Comparison of ENCODE assay signal across 22 mouse cellular contexts in genomic region chr9:77950841-77951475, GRCm38 (mm10). TPM values are rescaled to one million over a fixed set of nuclear protein-coding genes. Genes with fewer than 3 reads are reported as not detected.
DNase-seq lines count a peak whose midpoint lies in the region; ATAC-seq and TF ChIP-seq lines count a peak whose summit lies in the region.
"Had no signal": no experiment of that assay in that cellular context is flagged by ENCODE, and none has a peak within 500 bp of the region (broad histone marks: within the 10 kb centered on the region; RNA-seq: fewer than 3 reads in every experiment).

No protein-coding gene starts in this region.

- no peak for TF ChIP-seq CTCF in liver, postnatal 0 days (IDR thresholded peaks at IDR 0.05; ENCODE audit: low read depth)
- TF ChIP-seq CTCF in cerebellum, adult 2 months (IDR thresholded peaks at IDR 0.05; ENCODE audit: borderline replicate concordance, insufficient read depth, low read depth, low read length) = no peak

- H3K4me3 ChIP-seq in embryonic facial prominence, embryonic 13.5 days = no peak overlapping the region
- no peak overlapping the region for H3K4me3 ChIP-seq in embryonic facial prominence, embryonic 10.5 days
- H3K4me3 ChIP-seq in liver, postnatal 0 days (ENCODE audit: low read depth, low read length) = no peak overlapping the region
- H3K4me3 ChIP-seq in liver, embryonic 12.5 days = no peak overlapping the region
- no peak overlapping the region for H3K4me3 ChIP-seq in cerebellum, adult 2 months (replicated peaks; ENCODE audit: insufficient read depth, low read depth, low read length)
- H3K4me3 ChIP-seq: forebrain, embryonic 10.5 days; heart, adult 2 months; heart, embryonic 13.5 days; limb, embryonic 13.5 days; liver, embryonic 15.5 days; midbrain, embryonic 12.5 days had no signal

- no peak for TF ChIP-seq POLR2A in cerebellum, adult 2 months (IDR thresholded peaks at IDR 0.05; ENCODE audit: borderline replicate concordance, insufficient read depth, low read length)

- peak; percentile 72 for TF ChIP-seq EP300 in liver, postnatal 0 days (IDR thresholded peaks at IDR 0.05; ENCODE audit: low read depth)

- DNase-seq in embryonic facial prominence, embryonic 10.5 days (ENCODE audit: low spot score) = no peak
- no peak for DNase-seq in liver, postnatal 0 days
- DNase-seq in cerebellum, adult 2 months = peak; percentile 67 to 72
- peak; percentile 53 to 68 for DNase-seq in cerebellum, postnatal 25 days
- DNase-seq in spleen, postnatal 10 days (ENCODE audit: low spot score in 2 of 2) = no peak
- DNase-seq: adrenal gland, postnatal 10 days; gastrocnemius, postnatal 36 days; heart, adult 2 months; heart, postnatal 14 days; kidney, adult 9 months; kidney, postnatal 4 days; thymus, postnatal 14 days had no signal

- no peaks in the 10 kb centered on the region for H3K27me3 ChIP-seq in embryonic facial prominence, embryonic 13.5 days
- no peaks in the 10 kb centered on the region for H3K27me3 ChIP-seq in embryonic facial prominence, embryonic 10.5 days (replicated peaks; ENCODE audit: low read depth, poor library complexity, severe bottlenecking)
- H3K27me3 ChIP-seq in liver, postnatal 0 days (ENCODE audit: insufficient read depth, low read length) = no peaks in the 10 kb centered on the region
- no peaks in the 10 kb centered on the region for H3K27me3 ChIP-seq in liver, embryonic 12.5 days (replicated peaks)
- H3K27me3 ChIP-seq in cerebellum, adult 2 months (ENCODE audit: control insufficient read depth, insufficient read depth, low read length) = no peaks in the 10 kb centered on the region
- H3K27me3 ChIP-seq: heart, embryonic 13.5 days; limb, embryonic 13.5 days; liver, embryonic 15.5 days; midbrain, embryonic 12.5 days had no signal

- H3K36me3 ChIP-seq in embryonic facial prominence, embryonic 13.5 days = 0 out of 2 replicates have a peak, but pooled peaks cover 6% of the 10 kb centered on the region
- peaks cover 10% of the 10 kb centered on the region; the same call in 1 of the 2 replicates for H3K36me3 ChIP-seq in embryonic facial prominence, embryonic 10.5 days (replicated peaks)
- H3K36me3 ChIP-seq in liver, postnatal 0 days (replicated peaks; ENCODE audit: insufficient read depth, low read length) = no peaks in the 10 kb centered on the region
- no peaks in the 10 kb centered on the region for H3K36me3 ChIP-seq in liver, embryonic 12.5 days
- H3K36me3 ChIP-seq: liver, embryonic 15.5 days; midbrain, embryonic 12.5 days had no signal

- 88% methylated on average over 7 of the region's 7 CpGs for WGBS in embryonic facial prominence, embryonic 13.5 days
- 85% methylated on average over 7 of the region's 7 CpGs for WGBS in embryonic facial prominence, embryonic 10.5 days
- WGBS in liver, postnatal 0 days (ENCODE audit: insufficient replicate concordance) = 76% methylated on average over 7 of the region's 7 CpGs
- WGBS in liver, embryonic 12.5 days (ENCODE audit: insufficient replicate concordance) = 76% methylated on average over 7 of the region's 7 CpGs
- 45% methylated on average over 7 of the region's 7 CpGs for WGBS in cerebellum, adult 2 months

- no peak overlapping the region for H3K9ac ChIP-seq in embryonic facial prominence, embryonic 13.5 days
- H3K9ac ChIP-seq in liver, postnatal 0 days (replicated peaks) = no peak overlapping the region; the same call in 1 of the 2 replicates
- H3K9ac ChIP-seq in liver, embryonic 12.5 days = no peak overlapping the region
- H3K9ac ChIP-seq: heart, embryonic 13.5 days; limb, embryonic 13.5 days; liver, embryonic 15.5 days; midbrain, embryonic 12.5 days had no signal

- H3K4me1 ChIP-seq in embryonic facial prominence, embryonic 13.5 days = peaks cover 52% of the 10 kb centered on the region
- H3K4me1 ChIP-seq in embryonic facial prominence, embryonic 10.5 days = peaks cover 44% of the 10 kb centered on the region
- H3K4me1 ChIP-seq in liver, postnatal 0 days (ENCODE audit: insufficient read depth) = peaks cover 16% of the 10 kb centered on the region
- H3K4me1 ChIP-seq in liver, embryonic 12.5 days = peaks cover 49% of the 10 kb centered on the region
- peaks cover 40% of the 10 kb centered on the region for H3K4me1 ChIP-seq in cerebellum, adult 2 months (ENCODE audit: control insufficient read depth, insufficient read depth, low read length)

- no peaks in the 10 kb centered on the region for H3K9me3 ChIP-seq in embryonic facial prominence, embryonic 13.5 days
- H3K9me3 ChIP-seq in embryonic facial prominence, embryonic 10.5 days = no peaks in the 10 kb centered on the region
- H3K9me3 ChIP-seq in liver, postnatal 0 days (ENCODE audit: low read length) = no peaks in the 10 kb centered on the region
- no peaks in the 10 kb centered on the region for H3K9me3 ChIP-seq in liver, embryonic 12.5 days (replicated peaks)
- H3K9me3 ChIP-seq: forebrain, embryonic 10.5 days; heart, embryonic 13.5 days; limb, embryonic 13.5 days; liver, embryonic 15.5 days; midbrain, embryonic 12.5 days had no signal

- no peak overlapping the region for H3K4me2 ChIP-seq in embryonic facial prominence, embryonic 13.5 days
- no peak overlapping the region for H3K4me2 ChIP-seq in liver, postnatal 0 days (ENCODE audit: low read depth, low read length)
- no peak overlapping the region for H3K4me2 ChIP-seq in liver, embryonic 12.5 days
- H3K4me2 ChIP-seq: heart, embryonic 13.5 days; limb, embryonic 13.5 days; liver, embryonic 15.5 days; midbrain, embryonic 12.5 days had no signal

- ATAC-seq in embryonic facial prominence, embryonic 13.5 days (ENCODE audit: insufficient number of reproducible peaks, insufficient read depth, low FRiP score, low TSS enrichment, low read depth) = no peak
- peak; percentile 75 for ATAC-seq in liver, postnatal 0 days
- ATAC-seq in liver, embryonic 12.5 days = no peak
- ATAC-seq in megakaryocyte-erythroid progenitor cell, adult 5-6 weeks (replicated peaks; ENCODE audit: low FRiP score, low TSS enrichment, poor library complexity, severe bottlenecking) = no peak
- ATAC-seq: hindbrain, postnatal 0 days; intestine, embryonic 16.5 days had no signal

- peak overlapping the region; percentile 82 for H3K27ac ChIP-seq in embryonic facial prominence, embryonic 13.5 days
- H3K27ac ChIP-seq in embryonic facial prominence, embryonic 10.5 days (replicated peaks) = no peak overlapping the region
- H3K27ac ChIP-seq in liver, postnatal 0 days (ENCODE audit: low read depth) = peak overlapping the region; percentile 51; the same call in 1 of the 2 replicates
- no peak overlapping the region for H3K27ac ChIP-seq in liver, embryonic 12.5 days
- peak overlapping the region; percentile 19; the same call in 1 of the 2 replicates for H3K27ac ChIP-seq in cerebellum, adult 2 months (ENCODE audit: insufficient read depth, low read length)
- H3K27ac ChIP-seq: forebrain, embryonic 10.5 days; heart, adult 2 months; heart, embryonic 13.5 days; limb, embryonic 13.5 days; liver, embryonic 15.5 days; midbrain, embryonic 12.5 days had no signal

RNA-seq across cellular contexts. Expression of gene Elovl5, which starts 33.8 kb away (rescaled TPM):
- polyA plus RNA-seq in embryonic facial prominence, embryonic 13.5 days (2015; fragmentation: Nextera tagmentation; extraction: Ambion mirVana) = 65.4 and 78.8 TPM in 2 replicates
- 90.4 and 96.1 TPM in 2 replicates for polyA plus RNA-seq in embryonic facial prominence, embryonic 10.5 days (2016; fragmentation: Nextera tagmentation; extraction: Ambion mirVana)
- polyA plus RNA-seq in liver, postnatal 0 days (2015; fragmentation: Nextera tagmentation; extraction: Ambion mirVana) = 107 and 112 TPM in 2 replicates
- 28.1 and 28.8 TPM in 2 replicates for polyA plus RNA-seq in liver, embryonic 12.5 days (2016; fragmentation: Nextera tagmentation; extraction: Ambion mirVana)
- polyA plus RNA-seq in cerebellum, adult 2 months (2012; rRNA removed) = 102 and 109 TPM in 2 replicates
- total RNA-seq in megakaryocyte-erythroid progenitor cell, adult 5-6 weeks (2014; fragmentation: Nextera tagmentation) = 25.5 and 29.9 TPM in 2 replicates
- total RNA-seq in megakaryocyte-erythroid progenitor cell, adult 5-6 weeks (2017) = 37.4 and 39.8 TPM in 2 replicates

Comparison
In these comparisons a context has a peak if more than half of its experiments do, and no peak if none do; other contexts are left out.
1. H3K27ac ChIP-seq: peak in embryonic facial prominence, embryonic 13.5 days (single experiment), liver, postnatal 0 days (single experiment) and cerebellum, adult 2 months (single experiment); none in embryonic facial prominence, embryonic 10.5 days (single experiment) and liver, embryonic 12.5 days (single experiment).
2. DNase-seq: peak in cerebellum, adult 2 months (2 of 2) and cerebellum, postnatal 25 days (2 of 2); none in embryonic facial prominence, embryonic 10.5 days (single experiment), liver, postnatal 0 days (single experiment) and spleen, postnatal 10 days (0 of 2).